Mouse (Mus musculus) macrophage (primary cell): Measurements from ENCODE around the gene Kcnt2. TPM values are rescaled to one million over a fixed set of nuclear protein-coding genes. Genes with fewer than 3 reads are reported as not detected.

ENCODE experiments used
- H3K27ac ChIP-seq: fragments of 350-480 bp; formaldehyde crosslinking; 2 replicates; pipeline ENCODE4 v1.9.0; 2021
- H3K36me3 ChIP-seq: fragments of 350-480 bp; formaldehyde crosslinking; 2 replicates; pipeline ENCODE4 v1.9.0; 2021; ENCODE audit errors: inconsistent target
- H3K4me3 ChIP-seq: fragments of 350-480 bp; formaldehyde crosslinking; 2 replicates; pipeline ENCODE4 v1.9.0; 2021; ENCODE audit errors: inconsistent target
- H3K79me2 ChIP-seq: fragments of 350-480 bp; formaldehyde crosslinking; 2 replicates; pipeline ENCODE4 v1.9.0; 2021; ENCODE audit errors: inconsistent target
- WGBS: methylation state at CpG from one replicate; pipeline ENCODE4 v1.1.7; 2026; ENCODE audit warnings: inconsistent platforms; ENCODE audit not compliant: missing documents; 5-methylcytosine and 5-hydroxymethylcytosine counted together
- polyA plus RNA-seq: library from polyadenylated mRNA; stranded (reverse); fragments of 250-400 nt; gene quantifications from 3 replicates; pipeline ENCODE4 v1.2.4, GENCODE M21; 2018; ENCODE audit warnings: inconsistent platforms

Gene Kcnt2
- polyA plus RNA-seq, 1 experiment from 2014 or later, result not detected

- H3K4me3 ChIP-seq, result no peak overlapping the region
- 62% methylated on average over 2 of the region's 2 CpGs for WGBS
- no peaks in the 10 kb centered on the region for H3K79me2 ChIP-seq
- H3K36me3 ChIP-seq, result no peaks in the 10 kb centered on the region
- no peak overlapping the region for H3K27ac ChIP-seq
Measured at GRCm38 (mm10) chr1:140306339-140306738, 60.4 kb downstream of the Kcnt2 start.

GRCm38 (mm10) chr1:140310739-140311138 is 64.8 kb downstream of the Kcnt2 start:
- WGBS, result 100% methylated on average over 2 of the region's 2 CpGs
- Histone ChIP-seq H3K27ac (no peak overlapping the region), H3K4me3 (no peak overlapping the region), H3K79me2 (no peaks in the 10 kb centered on the region), H3K36me3 (no peaks in the 10 kb centered on the region)

DNA sequence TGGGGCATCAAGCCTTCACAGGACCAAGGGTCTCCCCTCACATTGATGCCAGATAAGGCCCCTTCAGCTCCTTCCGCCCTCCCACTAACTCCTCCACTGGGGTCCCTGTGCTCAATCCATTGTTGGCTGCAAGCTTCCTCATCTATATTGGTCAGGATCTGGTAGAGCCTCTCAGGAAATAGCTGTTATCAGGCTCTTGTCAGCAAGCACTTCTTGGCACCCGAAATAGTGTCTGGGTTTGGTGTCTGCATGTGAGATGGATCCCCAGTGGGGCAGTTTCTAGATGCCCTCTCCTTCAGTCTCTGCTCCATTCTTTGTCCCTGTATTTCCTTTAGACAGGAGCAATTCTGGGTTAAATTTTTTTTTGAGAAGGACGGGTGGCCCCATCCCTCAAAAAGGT is 79.1 kb downstream of the Kcnt2 start:
- 82% methylated on average over 3 of the region's 3 CpGs for WGBS
- Histone ChIP-seq H3K27ac (no peak overlapping the region), H3K4me3 (no peak overlapping the region), H3K36me3 (no peaks in the 10 kb centered on the region), H3K79me2 (no peaks in the 10 kb centered on the region)

DNA sequence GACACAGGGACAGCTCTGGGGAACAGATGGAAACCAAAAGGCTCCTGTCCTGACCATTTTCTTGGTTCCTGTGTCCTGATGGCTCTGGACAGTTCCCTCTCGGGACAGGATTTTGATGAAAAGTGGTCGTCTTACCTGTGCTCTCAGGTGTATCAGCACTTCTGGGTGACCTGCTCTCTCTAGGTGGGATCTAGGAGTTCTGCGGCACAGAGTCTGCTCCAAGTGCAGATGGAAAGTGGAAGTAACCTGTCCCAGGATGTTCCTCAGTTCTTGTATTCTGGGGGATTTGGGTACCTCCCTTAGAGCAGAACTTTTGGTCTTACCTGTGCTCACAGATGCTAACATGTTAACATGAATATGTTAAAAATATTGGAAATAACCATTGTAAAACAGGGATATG is 80.8 kb downstream of the Kcnt2 start:
- Histone ChIP-seq H3K27ac (no peak overlapping the region), H3K4me3 (no peak overlapping the region), H3K36me3 (no peaks in the 10 kb centered on the region), H3K79me2 (no peaks in the 10 kb centered on the region)
- WGBS, result 82% methylated on average over 3 of the region's 3 CpGs

DNA sequence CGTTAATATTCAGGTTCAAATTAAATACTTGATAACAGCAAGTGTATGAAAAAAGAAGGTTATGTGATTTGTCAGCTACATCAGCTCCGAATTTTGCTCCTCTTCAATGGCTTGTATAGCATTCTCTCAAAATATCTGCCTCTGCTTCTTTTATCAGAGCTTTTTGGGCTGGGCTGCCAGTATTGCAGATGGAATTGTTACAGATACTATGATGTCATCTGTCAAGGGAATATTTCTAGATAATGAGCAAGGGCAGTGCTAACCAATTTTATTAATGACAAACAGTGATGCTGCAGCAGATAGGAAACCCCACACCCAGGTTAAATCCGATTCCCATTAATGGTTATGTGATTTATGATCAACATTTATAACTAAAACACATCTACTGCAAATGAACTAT is 87.7 kb downstream of the Kcnt2 start:
- H3K27ac ChIP-seq, result no peak overlapping the region
- H3K79me2 ChIP-seq, result no peaks in the 10 kb centered on the region
- no peak overlapping the region for H3K4me3 ChIP-seq
- no peaks in the 10 kb centered on the region for H3K36me3 ChIP-seq
- WGBS, result 69% methylated on average over 3 of the region's 3 CpGs

DNA sequence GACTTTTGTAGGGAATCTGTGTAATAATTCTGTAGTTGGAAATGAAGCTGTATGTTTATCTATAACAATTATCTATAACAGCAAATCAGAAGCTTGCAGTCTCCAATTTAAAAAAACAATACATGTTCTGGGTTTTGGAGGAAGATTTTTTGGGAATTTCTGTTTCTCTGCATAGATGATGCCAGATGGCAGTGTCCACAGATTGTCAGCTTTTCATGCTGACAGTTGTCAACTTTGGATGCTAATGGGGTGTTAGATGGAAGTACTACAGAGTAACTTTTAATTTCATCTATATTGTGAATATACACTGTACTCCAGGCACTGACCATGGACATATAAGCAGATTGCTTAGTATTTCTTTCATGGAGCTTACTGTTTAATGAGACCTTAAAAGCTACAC is 92.5 kb downstream of the Kcnt2 start:
- Histone ChIP-seq H3K36me3 (no peaks in the 10 kb centered on the region), H3K4me3 (no peak overlapping the region), H3K79me2 (no peaks in the 10 kb centered on the region), H3K27ac (no peak overlapping the region)

DNA sequence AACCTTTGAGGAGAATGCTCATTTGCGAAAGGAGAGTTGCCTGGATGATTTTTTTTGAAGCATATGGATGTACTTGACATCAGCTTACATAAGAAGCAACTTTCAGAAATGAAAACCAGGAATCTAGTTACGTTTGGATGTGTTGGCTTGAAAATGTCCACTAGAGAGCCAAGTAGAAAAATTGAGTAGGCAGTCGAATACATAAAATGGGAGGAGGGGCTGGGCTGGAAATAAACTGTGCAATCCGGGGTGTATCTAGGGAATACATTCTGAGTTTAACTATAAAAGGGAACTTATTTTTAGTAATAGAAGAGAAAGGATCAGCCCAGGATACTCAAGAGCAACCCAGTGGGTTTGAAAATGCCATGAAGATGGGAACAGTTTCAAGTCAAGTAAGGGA is 93.4 kb downstream of the Kcnt2 start:
- Histone ChIP-seq H3K79me2 (no peaks in the 10 kb centered on the region), H3K4me3 (no peak overlapping the region), H3K36me3 (no peaks in the 10 kb centered on the region), H3K27ac (no peak overlapping the region)
- 73% methylated on average over 4 of the region's 4 CpGs for WGBS

DNA sequence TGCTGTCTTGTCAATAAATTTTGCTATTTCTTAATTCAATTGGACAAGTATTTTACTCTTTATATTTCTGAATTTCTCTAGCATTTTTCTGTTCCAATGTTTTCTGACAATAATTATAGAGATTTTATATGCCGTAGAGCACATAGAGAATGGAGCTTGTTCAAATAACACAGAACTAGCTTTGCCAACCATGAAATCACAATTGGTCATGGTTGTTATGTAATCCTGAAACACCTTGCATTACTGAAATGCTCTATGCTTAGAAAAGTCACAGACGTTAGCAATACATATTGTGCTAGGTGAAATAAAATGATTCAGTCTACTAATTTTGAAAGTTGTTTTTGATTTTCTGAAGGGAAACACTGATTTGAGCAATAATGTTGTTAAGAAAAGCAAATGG is 118.8 kb downstream of the Kcnt2 start:
- Histone ChIP-seq H3K79me2 (no peaks in the 10 kb centered on the region), H3K27ac (no peak overlapping the region), H3K4me3 (no peak overlapping the region), H3K36me3 (no peaks in the 10 kb centered on the region)
- WGBS, result 91% methylated on average over 2 of the region's 2 CpGs

DNA sequence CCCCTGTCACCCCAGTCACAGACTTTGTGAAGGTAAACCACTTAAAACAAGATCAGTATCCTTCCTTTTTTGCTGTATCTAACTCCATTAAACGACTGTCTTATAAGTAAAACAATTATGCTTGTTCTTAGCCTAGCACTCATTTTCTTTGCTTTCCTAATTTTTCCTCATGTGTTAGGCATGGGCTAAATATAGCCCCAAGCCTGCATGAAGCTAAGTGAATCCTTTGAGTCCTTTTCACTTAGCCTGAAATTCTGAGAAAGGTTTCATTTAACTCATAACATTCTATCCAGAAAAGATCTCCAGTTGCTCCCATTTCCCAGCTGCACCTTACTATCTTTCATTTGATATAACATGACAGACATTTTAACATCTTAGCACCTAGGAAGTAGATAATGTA is 127.6 kb downstream of the Kcnt2 start:
- Histone ChIP-seq H3K36me3 (no peaks in the 10 kb centered on the region), H3K4me3 (no peak overlapping the region), H3K79me2 (no peaks in the 10 kb centered on the region), H3K27ac (no peak overlapping the region)
- WGBS, result 54% methylated on average over 1 of the region's 1 CpGs

DNA sequence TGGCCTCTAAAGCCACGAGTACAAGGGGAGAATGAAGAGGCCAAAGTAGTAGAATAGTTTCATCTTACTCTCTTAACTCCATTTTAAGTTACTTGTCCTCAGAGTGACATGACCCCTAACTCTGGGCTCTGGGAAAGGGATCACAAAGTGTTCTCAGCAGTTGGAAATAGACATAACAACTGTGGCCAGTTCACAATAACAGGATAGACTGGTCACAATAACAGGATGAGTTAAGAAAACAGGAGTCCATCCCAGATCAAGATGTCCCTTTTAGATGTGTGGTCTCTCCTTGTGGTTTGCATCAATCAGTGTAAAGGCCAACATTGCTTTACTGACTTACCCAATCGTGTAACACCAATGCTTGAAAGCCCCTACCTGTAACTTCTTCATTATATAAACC is 132.8 kb downstream of the Kcnt2 start:
- Histone ChIP-seq H3K79me2 (no peaks in the 10 kb centered on the region), H3K36me3 (no peaks in the 10 kb centered on the region), H3K27ac (no peak overlapping the region), H3K4me3 (no peak overlapping the region)
- WGBS, result 38% methylated on average over 2 of the region's 2 CpGs

DNA sequence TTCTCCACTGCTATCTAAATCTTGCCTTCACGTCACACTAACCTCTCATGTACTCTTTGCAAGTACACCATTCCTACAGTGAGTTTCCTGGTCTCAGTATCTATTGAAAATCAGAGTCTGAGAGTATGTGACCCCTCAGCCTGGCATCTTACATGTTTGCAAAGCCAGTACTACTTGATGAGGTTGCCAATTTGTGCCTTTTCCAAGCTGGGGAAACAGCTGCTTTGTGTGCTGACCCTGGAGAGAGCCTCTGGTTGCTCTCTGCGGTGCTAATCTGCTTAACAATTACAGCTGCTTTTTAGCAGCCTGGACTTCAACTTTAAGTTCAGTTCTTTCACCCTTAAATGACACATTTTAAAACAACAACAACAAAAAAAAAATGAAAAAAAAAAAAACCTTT is 133.6 kb downstream of the Kcnt2 start:
- Histone ChIP-seq H3K27ac (no peak overlapping the region), H3K4me3 (no peak overlapping the region), H3K36me3 (no peaks in the 10 kb centered on the region), H3K79me2 (no peaks in the 10 kb centered on the region)
- 67% methylated on average over 2 of the region's 2 CpGs for WGBS

DNA sequence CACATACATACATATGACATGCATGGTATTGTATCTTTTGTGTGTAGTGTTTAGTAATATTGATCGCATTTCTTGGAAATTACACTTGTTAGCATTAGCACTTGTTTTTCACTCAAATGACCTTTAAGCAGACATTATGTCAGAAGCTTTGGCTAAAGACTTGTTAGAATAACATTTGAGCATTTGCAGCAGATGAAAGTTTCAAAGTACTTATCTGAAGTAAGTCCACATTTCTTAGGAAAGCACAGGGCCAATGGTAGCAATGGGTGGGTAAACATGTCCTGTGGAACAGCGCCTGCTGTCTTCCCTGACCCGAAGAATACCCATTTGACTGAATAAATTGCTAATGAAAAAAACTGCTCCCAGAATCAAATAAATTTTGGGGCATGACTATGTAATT is 135.1 kb downstream of the Kcnt2 start:
- H3K27ac ChIP-seq, result no peak overlapping the region
- no peaks in the 10 kb centered on the region for H3K36me3 ChIP-seq
- 90% methylated on average over 3 of the region's 3 CpGs for WGBS
- no peak overlapping the region for H3K4me3 ChIP-seq
- H3K79me2 ChIP-seq, result no peaks in the 10 kb centered on the region

GRCm38 (mm10) chr1:140390301-140390700 is 144.3 kb downstream of the Kcnt2 start:
- Histone ChIP-seq H3K36me3 (no peaks in the 10 kb centered on the region), H3K4me3 (no peak overlapping the region), H3K27ac (no peak overlapping the region), H3K79me2 (no peaks in the 10 kb centered on the region)
- whole genome bisulfite sequencing, result 92% methylated on average over 4 of the region's 4 CpGs

DNA sequence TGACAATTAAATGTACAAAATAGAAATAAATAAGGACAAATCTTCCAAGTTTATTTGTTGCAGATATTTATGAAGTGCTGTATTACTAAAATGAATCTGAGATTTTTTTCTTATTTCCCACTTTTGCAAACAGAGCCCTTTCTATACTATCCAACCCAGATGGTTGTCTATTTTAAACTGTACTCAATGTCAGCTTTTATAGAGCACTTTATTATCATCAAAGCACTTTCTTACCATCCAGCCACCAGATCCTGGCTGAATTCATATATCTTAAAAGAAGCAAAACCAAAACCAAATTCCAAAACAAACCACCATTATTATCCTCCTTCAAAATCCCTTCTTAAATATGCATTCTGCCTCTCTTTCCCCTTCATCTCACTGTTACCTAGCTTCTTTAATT is 151.8 kb downstream of the Kcnt2 start:
- H3K27ac ChIP-seq, result no peak overlapping the region
- H3K36me3 ChIP-seq, result no peaks in the 10 kb centered on the region
- no peak overlapping the region for H3K4me3 ChIP-seq
- H3K79me2 ChIP-seq, result no peaks in the 10 kb centered on the region

- WGBS, result 79% methylated on average over 4 of the region's 4 CpGs
- no peak overlapping the region for H3K4me3 ChIP-seq
- no peaks in the 10 kb centered on the region for H3K79me2 ChIP-seq
- no peak overlapping the region for H3K27ac ChIP-seq
- H3K36me3 ChIP-seq, result no peaks in the 10 kb centered on the region
Measured at GRCm38 (mm10) chr1:140406631-140407288, 160.8 kb downstream of the Kcnt2 start.

- no peak overlapping the region for H3K4me3 ChIP-seq
- H3K79me2 ChIP-seq, result no peaks in the 10 kb centered on the region
- no peak overlapping the region for H3K27ac ChIP-seq
- no peaks in the 10 kb centered on the region for H3K36me3 ChIP-seq
- 67% methylated on average over 1 of the region's 1 CpGs for WGBS
Measured at GRCm38 (mm10) chr1:140415761-140416160, 169.8 kb downstream of the Kcnt2 start.
